Mouse (Mus musculus) heart, postnatal 0 days (tissue): Measurements from ENCODE around the gene Nxf7. TPM values are rescaled to one million over a fixed set of nuclear protein-coding genes. Genes with fewer than 3 reads are reported as not detected.
A peak's percentile ranks its signal among the peaks of the same experiment; 100 is the strongest.
"Not testable (repeated sequence)": the region's sequence is repeated elsewhere in the genome, so short reads cannot be mapped to it uniquely, and the experiment has no call there.

ENCODE experiments used
- ATAC-seq: fragments of 200-750 bp; cut with Nextera tagmentation; 2 replicates; pipeline ENCODE4 v1.8.0; 2017; ENCODE audit warnings: low read depth, moderate number of reproducible peaks, moderate library complexity; ENCODE audit not compliant: insufficient read depth
- DNase-seq: peaks from one replicate; pipeline ENCODE4 v3.0.0-alpha.2; 2016; ENCODE audit warnings: low spot score
- H3K27ac ChIP-seq: fragments of 300-500 bp; sonication (generic); 2 replicates; pipeline ENCODE4 v1.5.1; 2014; ENCODE audit warnings: low read depth, mild to moderate bottlenecking
- H3K27me3 ChIP-seq: fragments of 300-500 bp; sonication (generic); 2 replicates; pipeline ENCODE4 v1.6.1; 2014; ENCODE audit warnings: low read length, mixed read lengths; ENCODE audit not compliant: control insufficient read depth, insufficient read depth
- H3K36me3 ChIP-seq: fragments of 300-500 bp; sonication (generic); replicated peaks from 2 replicates; pipeline ENCODE4 v1.6.1; 2014; ENCODE audit warnings: low read length, mixed read lengths; ENCODE audit not compliant: control insufficient read depth, insufficient read depth
- H3K4me1 ChIP-seq: fragments of 300-500 bp; sonication (generic); 2 replicates; pipeline ENCODE4 v1.6.1; 2014; ENCODE audit warnings: antibody characterized with exemption; ENCODE audit not compliant: control insufficient read depth, insufficient read depth
- H3K4me2 ChIP-seq: fragments of 300-500 bp; sonication (generic); 2 replicates; pipeline ENCODE4 v1.6.1; 2014; ENCODE audit warnings: low read depth, mild to moderate bottlenecking, low read length, moderate library complexity
- H3K4me3 ChIP-seq: fragments of 300-500 bp; sonication (generic); 2 replicates; pipeline ENCODE4 v1.5.1; 2014; ENCODE audit warnings: low read depth, low read length
- H3K9ac ChIP-seq: fragments of 300-500 bp; sonication (generic); replicated peaks from 2 replicates; pipeline ENCODE4 v1.6.1; 2014; ENCODE audit warnings: low read depth, low read length, mixed read lengths
- H3K9me3 ChIP-seq: fragments of 300-500 bp; sonication (generic); replicated peaks from 2 replicates; pipeline ENCODE4 v1.6.1; 2016; ENCODE audit warnings: low read length; ENCODE audit not compliant: control insufficient read depth
- CTCF ChIP-seq: IDR thresholded peaks from 2 replicates; pipeline ENCODE4 v1.5.1; 2016; ENCODE audit warnings: antibody characterized with exemption, control low read depth, low read depth
- EP300 ChIP-seq: IDR thresholded peaks from 2 replicates; pipeline ENCODE4 v1.6.1; 2016; ENCODE audit warnings: antibody characterized with exemption, low read depth
- WGBS: fragments of 180-500 bp; shearing (Covaris S2); extraction: QIAGEN DNeasy Blood & Tissue Kit; methylation state at CpG from one replicate; pipeline ENCODE4 v1.1.7; 2014; 5-methylcytosine and 5-hydroxymethylcytosine counted together
- polyA plus RNA-seq: library from polyadenylated mRNA; unstranded; fragments of >200 nt; fragmentation: Nextera tagmentation; extraction: Ambion mirVana; gene quantifications from 2 replicates; pipeline ENCODE4 v1.2.1, GENCODE M21; 2015
- total RNA-seq: library from RNA; depleted of rRNA; stranded (reverse); fragments of >200 nt; gene quantifications from 2 replicates; pipeline ENCODE4 v1.2.3, GENCODE M21; 2014; ENCODE audit warnings: low replicate concordance; rRNA removed

Nxf7 gene
- total RNA-seq (0.81 TPM in 1 of 2 replicates, not detected in the other), polyA plus RNA-seq (0.16 and 0.18 TPM in 2 replicates)

DNA sequence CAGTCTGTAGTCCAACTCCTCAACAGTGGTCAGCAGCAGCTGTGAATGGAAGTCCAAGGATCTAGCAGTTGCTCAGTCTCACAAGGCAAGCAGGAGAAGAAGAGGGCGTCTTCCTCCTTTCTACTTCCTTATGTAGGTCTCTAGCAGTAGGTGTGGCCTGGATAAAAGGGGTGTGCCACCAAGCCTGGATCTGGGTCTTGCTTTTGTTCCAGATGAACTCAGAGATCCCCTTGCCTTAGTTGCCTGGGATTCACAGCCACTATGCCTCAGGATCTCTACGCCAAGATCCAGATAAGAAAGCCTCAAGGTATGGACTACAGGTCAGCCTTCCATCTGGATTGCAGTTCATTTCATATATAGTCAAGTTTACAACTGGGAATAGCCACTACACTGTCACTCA, at the start of gene Nxf7:
Nxf7 (minus strand) TSS at position 101 of the 400 bp plus-strand sequence.
- WGBS, result 62% methylated on average over 2 of the region's 2 CpGs
- Histone ChIP-seq H3K4me2 (no peak within 1 kb of the TSS), H3K9me3 (0 out of 2 replicates have a peak, but pooled peaks cover 3% of the 10 kb centered on the region), H3K27me3 (no peaks in the 10 kb centered on the region), H3K9ac (no peak within 1 kb of the TSS), H3K27ac (no peak within 1 kb of the TSS), H3K36me3 (no peaks in the 10 kb centered on the region), H3K4me1 (no peaks in the 10 kb centered on the region), H3K4me3 (no peak within 1 kb of the TSS)
- DNase-seq, result no peak
- no peak for TF ChIP-seq CTCF
- no peak for TF ChIP-seq EP300
- no peak for ATAC-seq

DNA sequence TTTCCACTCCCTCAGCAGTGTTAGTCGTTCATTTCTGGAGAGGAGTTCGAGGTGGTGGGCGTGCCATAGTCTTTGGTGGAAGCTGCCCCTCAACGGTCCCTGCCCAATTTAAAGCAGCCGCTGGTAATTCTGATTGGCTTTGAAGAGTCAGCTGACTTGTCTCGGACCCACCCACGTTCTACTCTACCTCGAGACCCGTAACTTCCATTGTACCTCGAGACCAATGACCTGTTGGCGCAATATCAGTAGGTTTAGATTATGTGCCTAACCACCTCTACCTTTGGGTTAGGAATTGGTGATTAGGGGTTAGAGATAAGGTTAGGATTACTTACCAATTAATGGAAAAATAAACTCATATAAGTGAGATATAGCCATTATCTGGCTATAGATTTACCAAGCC, 29.0 kb upstream of the Nxf7 start, which contains the start of gene Prame:
Prame (minus strand) TSS at position 101 of the 400 bp plus-strand sequence.
- DNase-seq (no peak), ATAC-seq (no peak)
- no peak within 1 kb of the TSS for H3K4me3 ChIP-seq
- H3K4me2 ChIP-seq, result no peak within 1 kb of the TSS
- WGBS, result 80% methylated on average over 11 of the region's 11 CpGs
- no peak within 1 kb of the TSS for H3K9ac ChIP-seq
- H3K9me3 ChIP-seq, result no peaks in the 10 kb centered on the region
- no peaks in the 10 kb centered on the region for H3K4me1 ChIP-seq
- no peaks in the 10 kb centered on the region for H3K27me3 ChIP-seq
- no peaks in the 10 kb centered on the region for H3K36me3 ChIP-seq
- TF ChIP-seq EP300, result no peak
- no peak for TF ChIP-seq CTCF
- H3K27ac ChIP-seq, result no peak within 1 kb of the TSS

DNA sequence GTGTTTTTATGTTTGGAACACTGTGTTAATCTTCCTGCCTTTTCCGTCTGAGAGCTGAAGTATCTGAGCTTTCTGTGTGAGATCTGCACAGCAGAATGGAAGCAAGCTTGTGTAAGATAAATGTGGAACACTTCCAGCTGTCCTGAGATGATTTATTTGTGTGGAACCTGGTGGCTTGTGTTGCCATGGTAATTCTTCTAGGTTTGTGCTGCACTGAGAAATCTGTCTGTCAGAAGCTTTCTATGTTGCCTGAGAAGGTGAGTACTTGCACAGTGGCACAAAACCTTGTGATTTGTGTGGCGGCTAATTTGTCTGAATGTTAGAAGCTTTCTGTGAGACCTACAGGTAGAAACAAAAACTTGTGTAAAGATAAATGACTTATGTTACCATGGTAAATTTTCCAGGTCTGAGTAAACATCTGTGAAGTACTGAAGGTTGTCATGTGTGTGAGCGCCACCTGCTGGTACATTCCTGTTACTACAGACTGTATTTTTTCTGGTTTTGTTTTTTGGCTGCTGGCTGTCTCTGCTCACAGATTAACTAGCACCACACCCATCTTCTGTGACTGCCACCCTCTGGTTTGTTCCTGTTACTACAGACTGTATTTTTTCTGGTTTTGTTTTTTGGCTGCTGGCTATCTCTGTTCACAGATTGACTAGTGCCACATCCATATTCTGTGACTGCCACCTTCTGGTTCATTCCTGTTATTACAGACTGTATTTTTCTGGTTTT, 2.9 kb upstream of the Nxf7 start:
- peak; percentile 26 for TF ChIP-seq CTCF
- not testable (repeated sequence) for H3K27ac ChIP-seq, ATAC-seq, H3K9ac ChIP-seq, H3K27me3 ChIP-seq, H3K9me3 ChIP-seq, H3K4me1 ChIP-seq, H3K4me3 ChIP-seq, H3K36me3 ChIP-seq, H3K4me2 ChIP-seq, DNase-seq
- WGBS, result 58% methylated on average over 3 of the region's 3 CpGs

GRCm38 (mm10) chrX:135598096-135598495, 481 bp downstream of the Nxf7 start:
- TF ChIP-seq EP300 (no peak), CTCF (no peak)
- WGBS, result 49% methylated on average over 13 of the region's 13 CpGs
- no peak for ATAC-seq

DNA sequence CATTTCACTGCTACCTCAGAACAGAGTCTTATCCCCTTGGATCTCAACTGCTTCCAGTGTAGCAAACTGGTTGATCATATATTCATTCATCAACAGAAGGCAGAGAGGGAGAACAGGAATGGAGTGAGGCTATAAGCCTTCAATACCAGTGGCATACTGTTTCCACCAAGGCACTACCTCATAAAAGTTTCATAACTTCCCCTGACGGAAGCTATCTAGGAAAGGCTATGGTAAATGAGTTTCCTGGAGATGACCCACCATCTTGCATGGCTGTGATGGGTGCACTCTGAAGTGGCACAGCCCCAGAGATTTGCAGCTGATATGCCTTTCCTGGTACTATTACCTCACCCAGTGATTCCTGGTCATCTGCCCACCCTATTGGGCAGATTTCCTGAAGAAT, 22.2 kb downstream of the Nxf7 start:
- Histone ChIP-seq H3K9me3 (no peaks in the 10 kb centered on the region), H3K4me1 (no peaks in the 10 kb centered on the region), H3K27me3 (no peaks in the 10 kb centered on the region), H3K36me3 (no peaks in the 10 kb centered on the region), H3K9ac (no peak overlapping the region), H3K4me3 (no peak overlapping the region), H3K27ac (no peak overlapping the region), H3K4me2 (no peak overlapping the region)
- TF ChIP-seq EP300, result no peak
- TF ChIP-seq CTCF, result no peak
- DNase-seq (no peak), ATAC-seq (no peak)
- 82% methylated on average over 1 of the region's 1 CpGs for whole genome bisulfite sequencing

More at GRCm38 (mm10) chrX:135598096-135598495, 481 bp downstream of the Nxf7 start:
- Histone ChIP-seq H3K9ac (no peak overlapping the region), H3K27me3 (no peaks in the 10 kb centered on the region), H3K4me3 (no peak overlapping the region), H3K4me1 (no peaks in the 10 kb centered on the region), H3K36me3 (no peaks in the 10 kb centered on the region), H3K27ac (no peak overlapping the region), H3K4me2 (no peak overlapping the region), H3K9me3 (0 out of 2 replicates have a peak, but pooled peaks cover 3% of the 10 kb centered on the region)
- no peak for DNase-seq

DNA sequence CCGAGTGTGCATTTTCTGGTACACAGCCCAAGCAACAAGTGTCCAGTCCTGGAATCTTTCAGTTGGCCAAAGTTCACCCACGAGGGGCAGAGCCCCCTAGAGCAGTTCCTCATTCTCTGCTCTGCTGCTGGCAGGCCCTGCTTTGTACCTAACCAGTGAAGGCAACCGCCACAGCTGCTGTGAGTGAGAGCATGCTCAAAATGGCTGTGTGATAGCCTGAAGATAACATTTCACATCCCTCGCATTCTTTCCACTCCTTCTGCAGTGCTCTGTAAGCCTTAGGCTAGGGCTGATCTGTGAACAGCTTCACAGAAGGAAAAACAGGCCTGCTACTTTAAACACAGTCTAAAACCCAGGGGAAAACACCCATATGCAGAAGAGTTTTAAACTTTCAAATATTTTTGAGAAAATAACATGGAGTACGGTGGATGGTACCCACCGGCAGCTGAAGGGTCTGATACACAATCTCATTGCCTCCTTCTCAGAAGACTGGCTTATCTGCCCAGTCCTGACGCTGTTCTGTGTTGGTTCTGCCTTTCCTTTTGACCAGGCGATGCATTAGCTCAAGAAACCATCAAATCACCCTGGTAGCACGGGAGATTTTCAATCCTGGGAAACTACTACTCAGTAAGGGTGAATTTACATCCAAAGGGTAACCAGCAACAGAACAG, 23.5 kb downstream of the Nxf7 start:
- ATAC-seq, H3K9me3 ChIP-seq, DNase-seq, H3K4me3 ChIP-seq, H3K36me3 ChIP-seq, H3K9ac ChIP-seq, H3K27me3 ChIP-seq, H3K4me2 ChIP-seq, H3K27ac ChIP-seq, H3K4me1 ChIP-seq: not testable (repeated sequence)
- 44% methylated on average over 9 of the region's 9 CpGs for whole genome bisulfite sequencing

- H3K36me3 ChIP-seq, H3K4me3 ChIP-seq, DNase-seq, H3K9ac ChIP-seq, H3K4me2 ChIP-seq, H3K9me3 ChIP-seq, H3K4me1 ChIP-seq, H3K27me3 ChIP-seq, ATAC-seq, H3K27ac ChIP-seq: not testable (repeated sequence)
- 20% methylated on average over 8 of the region's 8 CpGs for WGBS
These were observed 24.2 kb downstream of the Nxf7 start for GRCm38 (mm10) chrX:135574261-135574957.
